Mouse (Mus musculus) brain, embryonic 14.5 days (tissue): ENCODE results near the gene Olfr1394.

ENCODE experiments used
- CTCF ChIP-seq: fragments of 200-500 bp; IDR thresholded peaks from 2 replicates; pipeline ENCODE4 v1.5.1; 2012; ENCODE audit warnings: inconsistent platforms, mild to moderate bottlenecking, moderate library complexity, borderline replicate concordance; ENCODE audit not compliant: insufficient read depth, insufficient read length; ENCODE audit errors: extremely low read depth
- POLR2A ChIP-seq: fragments of 200-500 bp; IDR thresholded peaks from 2 replicates; pipeline ENCODE4 v1.6.1; 2012; ENCODE audit warnings: mild to moderate bottlenecking, inconsistent platforms, borderline replicate concordance; ENCODE audit not compliant: poor library complexity, insufficient read depth, insufficient read length, severe bottlenecking; ENCODE audit errors: extremely low read depth

DNA sequence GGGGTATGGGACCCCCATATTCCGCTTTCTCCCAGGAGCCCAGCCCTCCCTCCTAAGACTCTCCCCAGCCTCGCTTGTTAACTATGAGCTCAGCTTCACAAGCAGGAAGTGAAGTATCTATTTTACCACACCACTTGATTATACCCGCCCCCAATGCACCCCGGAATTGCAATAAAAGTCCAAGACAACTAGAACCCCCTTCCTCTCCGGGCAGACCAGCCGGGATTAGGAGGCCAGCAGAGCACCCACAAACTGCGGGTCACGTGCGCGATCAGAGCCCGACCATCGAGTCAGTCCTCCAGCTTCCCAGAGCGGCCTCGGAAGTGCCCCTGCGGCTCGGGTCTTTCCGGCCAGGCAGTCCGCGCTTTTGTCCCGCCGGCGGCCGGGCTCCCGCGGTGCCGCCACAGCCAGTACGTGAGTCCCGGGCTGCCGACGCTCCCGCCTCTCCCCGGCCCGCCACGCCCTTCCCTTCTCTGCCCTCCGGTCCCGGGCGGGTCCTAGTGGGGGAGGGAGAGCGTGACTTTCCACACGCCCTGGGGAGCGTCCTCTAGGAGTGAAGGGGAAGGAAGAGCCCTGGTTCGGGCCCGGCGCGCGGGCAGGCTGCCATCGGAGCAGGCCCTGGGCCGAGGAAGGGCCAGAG lies 49.1 kb downstream of the Olfr1394 start, which contains the start of gene Zfp62:
- TF ChIP-seq POLR2A = peak; percentile 90
- no peak for TF ChIP-seq CTCF
